Mouse (Mus musculus): Measurements from ENCODE around the gene Itpr2.

GRCm38 (mm10) chr6:146452474-146452873 lies 49.5 kb downstream of the Itpr2 start:
- no peak for TF ChIP-seq CTCF (IDR thresholded peaks at IDR 0.05; ENCODE audit: low read depth, low read length)
- no peak for TF ChIP-seq POLR2A (IDR thresholded peaks at IDR 0.05; ENCODE audit: insufficient read depth, low read length)
